Mouse (Mus musculus): ENCODE results near the gene Lsm5.
A peak's percentile ranks its signal among the peaks of the same experiment; 100 is the strongest.

Gene Lsm5

GRCm38 (mm10) chr6:56703931-56704900 is at the start of gene Lsm5:
Gene Lsm5, minus strand, starts transcription at chr6:56704710.
- peak; percentile 98 for DNase-seq

- DNase-seq: no peak
Observed at GRCm38 (mm10) chr6:56753719-56754118, 49.2 kb upstream of the Lsm5 start.

- DNase-seq: no peak
Observed at GRCm38 (mm10) chr6:56745950-56746543, 41.5 kb upstream of the Lsm5 start.

GRCm38 (mm10) chr6:56732545-56732944 is 28.0 kb upstream of the Lsm5 start:
- DNase-seq: no peak

GRCm38 (mm10) chr6:56720877-56721276 is 16.4 kb upstream of the Lsm5 start:
- DNase-seq: no peak

GRCm38 (mm10) chr6:56719071-56719470 is 14.6 kb upstream of the Lsm5 start:
- no peak for DNase-seq

- DNase-seq: no peak
Observed at GRCm38 (mm10) chr6:56715270-56715666, 10.8 kb upstream of the Lsm5 start.

GRCm38 (mm10) chr6:56714574-56715269 is 10.2 kb upstream of the Lsm5 start, which contains the start of gene Avl9:
Gene Avl9, plus strand, starts transcription at chr6:56714899.
- DNase-seq: peak; percentile 100

- DNase-seq: no peak
Observed at GRCm38 (mm10) chr6:56714186-56714573, 9.7 kb upstream of the Lsm5 start.

- DNase-seq: no peak
Observed at GRCm38 (mm10) chr6:56692445-56692844, 12.1 kb downstream of the Lsm5 start.

- DNase-seq: no peak
Observed at GRCm38 (mm10) chr6:56691205-56691604, 13.3 kb downstream of the Lsm5 start.

GRCm38 (mm10) chr6:56688238-56688637 is 16.3 kb downstream of the Lsm5 start:
- DNase-seq: no peak

GRCm38 (mm10) chr6:56664410-56664809 is 40.1 kb downstream of the Lsm5 start:
- DNase-seq: peak; percentile 52

GRCm38 (mm10) chr6:56655393-56655792 is 49.1 kb downstream of the Lsm5 start:
- no peak for DNase-seq

- DNase-seq: no peak
Observed at GRCm38 (mm10) chr6:56652121-56652592, 52.4 kb downstream of the Lsm5 start.
